Mouse (Mus musculus) layer of hippocampus, postnatal 14 days (tissue): Measurements from ENCODE around the gene Hrh1. TPM values are rescaled to one million over a fixed set of nuclear protein-coding genes. Genes with fewer than 3 reads are reported as not detected.
"Not testable (repeated sequence)": the region's sequence is repeated elsewhere in the genome, so short reads cannot be mapped to it uniquely, and the experiment has no call there.

ENCODE experiments used
- DNase-seq, 2 experiments: peaks; one replicate each; pipeline ENCODE4 v3.0.0; 2021 to 2022; ENCODE audit warnings: low spot score in 2 of 2, mixed read lengths in 1 of 2
- total RNA-seq, 2 experiments: library from RNA; stranded (reverse); gene quantifications; 2 replicates each; pipeline ENCODE4 v1.2.3; 2021

Hrh1 gene
- total RNA-seq, 2 experiments from 2014 or later: 3.7 to 4.2 TPM

GRCm38 (mm10) chr6:114457299-114457698, 59.6 kb downstream of the Hrh1 start:
- DNase-seq: no peak

DNA sequence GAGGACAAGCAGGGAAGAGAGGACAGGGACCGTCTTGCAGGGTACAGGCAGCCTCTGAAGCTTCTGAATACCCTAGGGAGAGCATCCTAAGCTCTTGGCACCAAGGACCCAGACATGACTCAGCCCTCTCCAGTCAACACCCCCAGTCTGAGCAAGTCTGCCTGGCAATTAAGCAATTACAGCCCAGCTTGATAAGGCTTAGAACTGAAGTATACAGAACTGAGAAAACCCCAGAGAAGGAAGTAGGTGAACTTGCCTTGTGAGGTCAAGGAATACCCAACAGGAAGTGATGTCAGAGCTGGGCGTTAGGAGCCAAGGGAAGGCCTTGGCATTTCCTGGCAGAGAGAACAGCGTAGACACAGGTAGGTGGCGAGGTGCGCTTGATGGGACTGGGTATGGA, 60.5 kb downstream of the Hrh1 start:
- DNase-seq: no peak

GRCm38 (mm10) chr6:114459969-114460368, 62.2 kb downstream of the Hrh1 start:
- no peak for DNase-seq

- DNase-seq: no peak
These were observed 63.8 kb downstream of the Hrh1 start for GRCm38 (mm10) chr6:114461536-114461935.

- DNase-seq: no peak
These were observed 65.0 kb downstream of the Hrh1 start for GRCm38 (mm10) chr6:114462747-114463146.

DNA sequence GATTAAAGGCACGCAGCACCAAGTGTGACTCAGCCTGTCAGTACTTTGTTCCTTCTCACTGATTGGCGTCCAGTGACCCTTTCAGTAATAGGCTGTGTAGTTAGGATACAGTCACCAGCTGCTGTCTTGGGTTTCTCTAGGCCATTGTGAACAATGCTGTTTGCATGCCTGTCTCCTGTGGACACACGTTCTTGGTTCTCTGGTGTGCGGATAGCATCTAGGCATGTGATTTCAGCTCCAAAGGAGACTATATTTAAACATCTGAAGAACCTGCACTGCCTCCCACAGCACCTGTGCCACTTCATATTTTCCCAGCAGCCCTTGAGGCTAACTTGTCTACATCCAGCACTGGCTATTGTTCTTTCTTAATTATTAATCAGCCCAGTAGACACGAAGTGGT, 75.8 kb downstream of the Hrh1 start:
- no peak for DNase-seq

DNA sequence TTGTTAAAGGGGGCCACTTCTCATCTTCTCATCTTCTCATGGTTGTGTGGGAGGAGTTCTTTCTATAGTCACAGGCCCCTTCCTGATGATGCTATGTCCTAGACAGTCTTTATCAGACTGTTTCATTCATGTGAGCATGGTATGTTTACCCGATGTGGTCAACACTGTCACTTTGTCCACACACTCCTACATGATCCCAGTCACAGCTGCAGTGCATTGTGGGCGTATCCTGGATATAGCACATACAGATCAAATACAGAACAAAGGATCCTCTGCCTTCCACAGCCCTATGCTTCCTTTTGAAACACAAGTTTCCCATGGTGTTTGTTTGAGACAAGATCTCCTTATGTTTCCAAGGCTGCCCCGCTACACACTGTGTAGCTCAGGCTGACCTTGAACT, 76.3 kb downstream of the Hrh1 start:
- no peak for DNase-seq

DNA sequence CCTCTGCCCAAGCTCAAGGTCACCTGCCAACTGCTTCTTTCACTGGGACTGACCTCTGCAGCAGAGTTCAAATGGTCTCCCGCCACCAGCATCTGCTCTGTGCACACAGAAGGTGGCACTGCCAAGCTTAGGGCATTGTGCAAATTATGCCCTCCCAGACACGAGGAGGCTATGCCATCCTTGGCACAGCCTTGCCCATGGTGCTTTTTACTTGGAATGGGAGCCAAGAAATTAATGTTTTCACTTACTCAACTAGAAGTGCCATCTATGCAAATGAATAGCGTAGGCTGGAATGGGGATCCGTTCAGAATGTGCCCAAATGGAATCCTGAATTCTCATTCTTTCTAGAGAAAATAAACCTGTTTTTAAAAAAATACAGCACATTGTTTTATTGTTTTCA, 77.2 kb downstream of the Hrh1 start:
- peak in 1 of 2 experiments; percentile 34 for DNase-seq

- peak in 1 of 2 experiments; percentile 34 for DNase-seq
These were observed 81.0 kb downstream of the Hrh1 start for GRCm38 (mm10) chr6:114478771-114479170.

GRCm38 (mm10) chr6:114479644-114480410, 82.1 kb downstream of the Hrh1 start:
- DNase-seq: no peak

DNA sequence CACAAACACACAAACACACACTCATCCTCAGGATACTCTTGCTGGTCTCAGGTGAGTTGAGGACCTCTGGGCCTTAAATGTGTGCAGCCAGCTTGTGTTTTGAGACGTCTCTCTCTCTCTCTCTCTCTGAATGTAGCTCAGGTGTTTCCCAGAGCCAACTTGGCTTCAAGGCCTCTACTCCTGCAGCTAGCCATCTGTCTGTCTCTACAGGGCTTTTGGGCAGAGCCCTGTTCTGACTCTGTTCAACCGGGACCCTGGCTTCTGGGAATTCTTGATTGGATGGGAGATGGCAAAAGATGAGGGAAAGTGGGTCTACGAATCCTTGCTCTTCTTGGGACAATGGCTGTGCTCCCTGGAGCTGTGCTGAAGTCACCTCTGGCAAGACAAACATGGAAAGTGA, 91.6 kb downstream of the Hrh1 start:
- no peak for DNase-seq

DNA sequence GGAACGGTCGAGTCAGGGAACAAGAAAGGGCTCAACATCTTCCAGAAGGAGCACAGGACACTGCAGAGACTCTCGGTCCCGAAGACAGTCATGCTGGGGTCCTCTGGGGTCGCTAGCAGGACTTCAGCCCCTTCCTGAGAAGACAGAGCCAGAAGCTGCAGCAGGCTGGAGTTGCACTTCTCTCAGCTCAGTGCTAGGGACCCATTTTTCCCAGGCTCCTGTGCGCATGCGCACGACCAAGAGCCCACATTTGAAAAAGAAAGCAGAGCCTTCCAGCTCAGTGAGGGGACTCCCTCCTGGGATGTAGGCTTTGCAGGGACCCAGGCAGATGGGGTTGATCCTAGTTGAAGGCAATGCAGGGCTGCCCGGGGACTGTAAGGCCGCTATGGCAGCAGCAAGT, 94.9 kb downstream of the Hrh1 start:
- not testable (repeated sequence) for DNase-seq

GRCm38 (mm10) chr6:114494987-114495386, 97.3 kb downstream of the Hrh1 start:
- not testable (repeated sequence) for DNase-seq

DNA sequence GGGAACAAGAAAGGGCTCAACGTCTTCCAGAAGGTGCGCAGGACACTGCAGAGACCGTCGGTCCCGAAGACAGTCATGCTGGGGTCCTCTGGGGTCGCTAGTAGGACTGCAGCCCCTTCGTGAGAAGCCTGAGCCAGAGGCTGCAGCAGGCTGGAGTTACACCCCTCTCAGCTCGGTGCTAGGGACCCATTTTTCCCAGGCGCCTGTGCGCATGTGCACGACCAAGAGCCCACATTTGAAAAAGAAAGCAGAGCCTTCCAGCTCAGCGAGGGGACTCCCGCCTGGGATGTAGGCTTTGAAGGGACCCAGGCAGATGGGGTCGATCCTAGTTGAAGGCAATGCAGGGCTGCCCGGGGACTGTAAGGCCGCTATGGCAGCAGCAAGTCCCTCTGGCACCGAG, 116.3 kb downstream of the Hrh1 start:
- not testable (repeated sequence) for DNase-seq

DNA sequence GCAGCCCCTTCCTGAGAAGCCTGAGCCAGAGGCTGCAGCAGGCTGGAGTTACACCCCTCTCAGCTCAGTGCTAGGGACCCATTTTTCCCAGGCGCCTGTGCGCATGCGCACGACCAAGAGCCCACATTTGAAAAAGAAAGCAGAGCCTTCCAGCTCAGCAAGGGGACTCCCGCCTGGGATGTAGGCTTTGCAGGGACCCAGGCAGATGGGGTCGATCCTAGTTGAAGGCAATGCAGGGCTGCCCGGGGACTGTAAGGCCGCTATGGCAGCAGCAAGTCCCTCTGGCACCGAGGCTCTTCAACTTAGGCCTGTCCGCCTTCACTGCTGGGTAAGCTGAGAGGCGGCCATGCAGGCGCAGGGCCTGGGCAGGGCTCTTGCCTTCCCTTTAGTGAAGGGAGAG, 131.0 kb downstream of the Hrh1 start:
- not testable (repeated sequence) for DNase-seq

Other genes with a start within 250 kb of the Hrh1 start
- gene Slc6a1, start 115.3 kb upstream of the Hrh1 start, total RNA-seq: 100 to 1,000 TPM; 330 to 335 TPM
- 10 to 100 TPM; 21.0 to 27.7 TPM for gene Atg7, start 245.2 kb downstream of the Hrh1 start, total RNA-seq